Mouse (Mus musculus): ENCODE measurements at regions not wholly inside any gene's neighbourhood (a gene's known extent, or its start where the extent isn't known, plus 50 kb on each side); places are given as distances from the start of the nearest gene placed in this dataset.

GRCm38 (mm10) chr16:19889576-19889975 is 93.3 kb downstream of the Klhl6 start:
- dilution Hi-C loops (cut with MboI; ENCODE audit: extremely low pct_ligation_motif_present, extremely low pct_unique_long_range_greater_than_20kb, low sequenced_read_pairs): no loop called here
- H3K27me3 ChIP-seq (replicated peaks): no peaks in the 10 kb centered on the region
- H3K9ac ChIP-seq (ENCODE audit: insufficient read depth, low read depth): no peak overlapping the region
- H3K9me3 ChIP-seq (replicated peaks; ENCODE audit: low read length): peaks cover 5% of the 10 kb centered on the region
- no peak for TF ChIP-seq JUND (conservative IDR thresholded peaks at IDR 0.05; ENCODE audit: low read depth, low read length)
- no peak for TF ChIP-seq NRF1 (IDR thresholded peaks at IDR 0.05; ENCODE audit: low read depth, low read length)
- TF ChIP-seq CHD1 (IDR thresholded peaks at IDR 0.05; ENCODE audit: low read depth, low read length): no peak
- TF ChIP-seq E2F4 (IDR thresholded peaks at IDR 0.05; ENCODE audit: insufficient replicate concordance, low read depth, low read length): no peak
- no peak for TF ChIP-seq SMC3 (IDR thresholded peaks at IDR 0.05; ENCODE audit: low read depth, low read length)
- no peak for TF ChIP-seq MAZ (IDR thresholded peaks at IDR 0.05; ENCODE audit: low read depth, low read length)
- TF ChIP-seq IRF4 (IDR thresholded peaks at IDR 0.05; ENCODE audit: low read depth, low read length): no peak
- no peak for TF ChIP-seq ELF1 (IDR thresholded peaks at IDR 0.05; ENCODE audit: low read depth, low read length)
- TF ChIP-seq ZMIZ1 (IDR thresholded peaks at IDR 0.05; ENCODE audit: low read depth, low read length): no peak
- H3K4me3 ChIP-seq (replicated peaks in 1 of 3; ENCODE audit: low read depth in 2 of 3, low read length in 2 of 3, poor library complexity in 1 of 3): no peak overlapping the region
- no peaks in the 10 kb centered on the region for H3K36me3 ChIP-seq (replicated peaks in 1 of 2; ENCODE audit: control insufficient read depth in 1 of 2, insufficient read depth in 1 of 2, low read length in 1 of 2)
- DNase-seq (ENCODE audit: extremely low read depth): no peak
- no peak overlapping the region for H3K4me2 ChIP-seq (ENCODE audit: insufficient read depth, low read depth, poor library complexity, severe bottlenecking)
- H3K79me2 ChIP-seq (replicated peaks; ENCODE audit: control insufficient read depth, extremely low read depth, insufficient read depth, poor library complexity, severe bottlenecking): no peaks in the 10 kb centered on the region
- H3K27ac ChIP-seq (ENCODE audit: insufficient read depth, low read depth): no peak overlapping the region
- in situ Hi-C loops (cut with MboI; ENCODE audit: low pct_ligation_motif_present, low pct_unique_long_range_greater_than_20kb, low sequenced_read_pairs): no loop called here
- H3K4me1 ChIP-seq (ENCODE audit: control insufficient read depth in 1 of 2, insufficient read depth in 2 of 2): peaks cover 9 to 33% of the 10 kb centered on the region in 2 experiments

- H3K9me3 ChIP-seq (replicated peaks; ENCODE audit: low read length): peaks cover 5% of the 10 kb centered on the region
- H3K27ac ChIP-seq (ENCODE audit: insufficient read depth, low read depth): no peak overlapping the region
- dilution Hi-C loops (cut with MboI; ENCODE audit: extremely low pct_ligation_motif_present, extremely low pct_unique_long_range_greater_than_20kb, low sequenced_read_pairs): no loop called here
- no peaks in the 10 kb centered on the region for H3K79me2 ChIP-seq (replicated peaks; ENCODE audit: control insufficient read depth, extremely low read depth, insufficient read depth, poor library complexity, severe bottlenecking)
- no peak for DNase-seq (ENCODE audit: extremely low read depth)
- TF ChIP-seq IRF4 (IDR thresholded peaks at IDR 0.05; ENCODE audit: low read depth, low read length) (no peak), NELFE (IDR thresholded peaks at IDR 0.05; ENCODE audit: low read depth, low read length) (no peak), MEF2A (IDR thresholded peaks at IDR 0.05; ENCODE audit: borderline replicate concordance, low read depth, low read length) (no peak), UBTF (IDR thresholded peaks at IDR 0.05; ENCODE audit: low read depth, low read length) (no peak), ZNF384 (IDR thresholded peaks at IDR 0.05; ENCODE audit: low read depth, low read length) (no peak), TBP (conservative IDR thresholded peaks at IDR 0.05; ENCODE audit: low read depth, low read length) (no peak), MAX (IDR thresholded peaks at IDR 0.05; ENCODE audit: low read length) (no peak), SMC3 (IDR thresholded peaks at IDR 0.05; ENCODE audit: low read depth, low read length) (no peak), USF1 (IDR thresholded peaks at IDR 0.05; ENCODE audit: low read depth, low read length) (no peak), ZMIZ1 (IDR thresholded peaks at IDR 0.05; ENCODE audit: low read depth, low read length) (no peak)
- no peak overlapping the region for H3K4me3 ChIP-seq (replicated peaks in 1 of 3; ENCODE audit: low read depth in 2 of 3, low read length in 2 of 3, poor library complexity in 1 of 3)
- no peak overlapping the region for H3K9ac ChIP-seq (ENCODE audit: insufficient read depth, low read depth)
- no peaks in the 10 kb centered on the region for H3K36me3 ChIP-seq (replicated peaks in 1 of 2; ENCODE audit: control insufficient read depth in 1 of 2, insufficient read depth in 1 of 2, low read length in 1 of 2)
- in situ Hi-C loops (cut with MboI; ENCODE audit: low pct_ligation_motif_present, low pct_unique_long_range_greater_than_20kb, low sequenced_read_pairs): no loop called here
- no peak overlapping the region for H3K4me2 ChIP-seq (ENCODE audit: insufficient read depth, low read depth, poor library complexity, severe bottlenecking)
- H3K27me3 ChIP-seq (replicated peaks): no peaks in the 10 kb centered on the region
- H3K4me1 ChIP-seq (ENCODE audit: control insufficient read depth in 1 of 2, insufficient read depth in 2 of 2): peaks cover 6 to 15% of the 10 kb centered on the region in 2 experiments
These were observed 91.4 kb downstream of the Klhl6 start for GRCm38 (mm10) chr16:19891441-19891840.
